Mouse (Mus musculus) thymus, postnatal 14 days (tissue): ENCODE data around the gene Sag.

Source experiments
- DNase-seq: peaks from one replicate; pipeline ENCODE4 v3.0.0; 2021

Gene Sag

DNA sequence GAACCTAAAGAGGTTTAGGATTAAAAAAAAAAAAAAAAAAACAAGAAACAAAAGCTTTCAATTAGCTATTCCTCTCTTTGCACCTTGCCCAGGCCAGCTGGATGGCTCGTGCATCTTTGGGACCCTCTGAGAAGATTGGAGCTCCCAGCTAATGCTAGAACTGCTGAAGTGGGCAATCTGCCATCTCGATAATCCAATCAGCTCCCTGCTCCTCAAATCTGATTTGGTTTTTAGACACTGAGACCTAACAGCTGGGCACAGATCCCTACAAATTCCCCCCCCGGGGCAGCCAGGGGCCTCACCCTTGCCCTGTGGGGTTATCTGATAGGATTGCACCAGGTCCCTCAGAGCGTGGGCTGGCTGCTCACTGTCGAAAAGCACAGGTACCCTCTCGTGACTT is at the start of gene Sag:
Gene Sag (plus strand): TSS at position 105 of the 400 bp plus-strand sequence.
- no peak for DNase-seq

GRCm38 (mm10) chr1:87755641-87756470 is 47.6 kb upstream of the Sag start, which contains the start of gene Atg16l1:
Atg16l1 (plus strand) TSS chr1:87755870.
- DNase-seq = peak; percentile 95

- DNase-seq = no peak
Measured at GRCm38 (mm10) chr1:87763821-87764220, 39.7 kb upstream of the Sag start.

GRCm38 (mm10) chr1:87765741-87766140 is 37.7 kb upstream of the Sag start:
- no peak for DNase-seq

GRCm38 (mm10) chr1:87766233-87766632 is 37.2 kb upstream of the Sag start:
- peak; percentile 61 for DNase-seq

DNA sequence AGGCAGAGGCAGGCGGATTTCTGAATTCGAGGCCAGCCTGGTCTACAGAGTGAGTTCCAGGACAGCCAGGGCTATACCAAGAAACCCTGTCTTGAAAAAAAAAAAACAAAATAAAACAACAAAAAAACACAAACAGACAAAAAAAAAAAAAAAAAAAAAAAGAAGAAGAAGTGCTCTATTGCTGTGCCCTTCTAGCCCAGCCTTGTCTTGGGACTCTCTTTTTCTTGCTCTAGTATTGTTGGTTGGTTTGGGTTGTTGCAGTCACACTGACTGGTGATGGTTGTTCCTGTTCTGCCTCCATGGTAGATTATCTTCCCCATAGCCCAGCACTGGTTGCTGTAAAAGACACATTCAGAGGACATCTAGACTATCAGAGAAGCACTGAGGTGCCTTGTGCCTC is 34.2 kb upstream of the Sag start:
- no peak for DNase-seq

DNA sequence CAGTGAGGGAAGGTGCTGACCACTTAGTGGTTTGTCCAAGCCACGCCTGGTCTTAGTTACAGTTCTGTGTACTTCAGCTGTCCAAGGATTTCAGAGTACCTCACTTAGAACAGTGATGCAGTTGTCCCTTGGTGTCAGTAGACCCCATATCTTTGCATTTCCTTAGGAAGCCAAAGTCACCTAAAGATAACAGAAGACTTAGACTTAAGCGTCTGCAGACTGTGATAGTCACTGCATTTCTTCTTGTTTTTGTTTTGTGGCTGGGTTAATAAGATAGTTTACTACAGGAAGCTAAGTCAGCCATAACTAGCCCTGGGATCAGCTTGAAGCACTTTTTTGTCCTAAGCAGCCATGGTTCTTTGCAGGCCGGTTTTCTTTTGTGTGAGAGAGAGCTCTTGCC is 33.0 kb upstream of the Sag start:
- no peak for DNase-seq

GRCm38 (mm10) chr1:87771724-87772123 is 31.8 kb upstream of the Sag start:
- no peak for DNase-seq

- DNase-seq = no peak
Measured at GRCm38 (mm10) chr1:87773336-87773735, 30.1 kb upstream of the Sag start.

DNA sequence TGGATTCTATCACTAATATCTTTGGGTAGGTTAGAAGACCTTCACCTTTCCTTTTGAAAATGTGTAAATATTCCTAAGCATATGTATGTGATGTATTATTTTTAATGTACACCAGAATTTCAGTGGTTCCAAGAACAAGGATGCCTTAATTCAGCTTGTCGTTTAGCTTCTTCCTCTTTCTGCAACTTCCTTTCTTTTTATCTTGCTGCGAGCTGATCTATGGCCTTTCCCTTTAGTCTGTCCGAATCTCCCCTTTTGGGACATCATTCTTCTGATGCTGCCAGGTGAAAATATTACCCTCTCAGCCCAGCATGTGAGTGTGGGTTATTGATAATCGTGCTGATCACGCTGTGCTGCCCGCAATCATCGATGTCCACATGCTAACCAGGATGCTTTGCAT is 28.6 kb upstream of the Sag start:
- DNase-seq = no peak

DNA sequence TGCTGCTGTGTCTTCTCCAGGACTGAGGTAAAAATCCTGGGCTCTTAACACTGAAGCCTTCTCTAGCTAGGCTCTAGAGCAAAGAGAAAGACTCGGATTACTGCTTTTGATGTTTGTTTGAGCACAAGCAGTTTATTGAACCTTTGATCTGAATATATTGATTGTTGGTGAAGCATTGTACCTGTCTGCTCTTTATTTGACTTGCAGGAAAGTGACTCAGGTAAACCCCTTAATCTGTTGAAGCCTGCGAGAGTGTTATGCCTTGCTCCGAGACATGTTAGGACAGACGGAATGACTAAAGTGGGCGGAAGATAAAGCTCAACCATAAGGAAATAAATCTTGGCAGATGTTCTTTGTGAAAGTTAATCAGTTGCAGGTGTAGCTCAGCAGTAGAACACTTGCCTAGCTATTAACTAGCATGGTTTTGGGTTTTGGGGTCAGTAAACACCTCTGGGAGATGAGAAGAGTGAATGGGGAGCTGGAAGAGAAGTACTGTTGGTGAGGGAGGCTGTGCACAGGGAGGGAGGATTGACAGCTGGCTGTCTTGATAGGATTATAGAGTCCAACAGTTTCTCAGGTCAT is 24.2 kb upstream of the Sag start:
- no peak for DNase-seq

GRCm38 (mm10) chr1:87785703-87786102 is 17.8 kb upstream of the Sag start:
- DNase-seq = no peak

DNA sequence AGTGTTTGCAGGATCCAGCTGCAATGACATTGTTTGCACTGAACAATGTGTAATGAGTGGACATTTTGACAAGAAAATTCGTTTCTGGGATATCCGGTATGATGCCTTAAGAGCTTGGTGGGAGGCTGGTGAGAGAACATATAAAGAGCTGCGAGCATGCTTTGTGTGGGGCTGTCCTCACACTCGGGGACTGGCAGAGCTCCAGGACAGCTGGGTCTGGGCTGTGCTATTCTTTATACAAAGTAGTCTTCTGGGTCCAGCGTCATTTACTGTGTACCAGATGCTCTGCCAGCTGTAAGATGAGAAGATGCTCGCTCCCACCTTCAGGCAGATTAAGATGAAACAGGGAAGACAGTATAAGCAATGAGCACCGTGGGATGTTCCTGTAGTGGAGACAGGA is 17.2 kb upstream of the Sag start:
- DNase-seq = no peak

GRCm38 (mm10) chr1:87789665-87790064 is 13.8 kb upstream of the Sag start:
- DNase-seq = no peak

- no peak for DNase-seq
Measured at GRCm38 (mm10) chr1:87792438-87793137, 10.9 kb upstream of the Sag start.

DNA sequence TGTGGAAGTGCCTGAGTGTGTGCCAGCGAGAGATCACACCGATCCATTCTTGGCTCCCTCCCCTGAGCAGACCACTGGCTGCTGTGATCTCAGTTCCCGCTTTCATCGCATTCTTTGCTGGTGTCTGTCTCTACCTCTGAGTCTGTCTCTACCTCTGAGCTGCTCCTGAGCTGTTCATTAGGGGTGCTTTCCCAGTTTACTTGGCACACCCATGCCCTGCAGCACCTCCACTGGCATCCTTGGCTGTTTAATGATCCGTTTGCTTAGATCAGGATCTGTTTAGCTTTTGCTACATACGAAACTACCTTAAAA is 10.4 kb upstream of the Sag start:
- no peak for DNase-seq

DNA sequence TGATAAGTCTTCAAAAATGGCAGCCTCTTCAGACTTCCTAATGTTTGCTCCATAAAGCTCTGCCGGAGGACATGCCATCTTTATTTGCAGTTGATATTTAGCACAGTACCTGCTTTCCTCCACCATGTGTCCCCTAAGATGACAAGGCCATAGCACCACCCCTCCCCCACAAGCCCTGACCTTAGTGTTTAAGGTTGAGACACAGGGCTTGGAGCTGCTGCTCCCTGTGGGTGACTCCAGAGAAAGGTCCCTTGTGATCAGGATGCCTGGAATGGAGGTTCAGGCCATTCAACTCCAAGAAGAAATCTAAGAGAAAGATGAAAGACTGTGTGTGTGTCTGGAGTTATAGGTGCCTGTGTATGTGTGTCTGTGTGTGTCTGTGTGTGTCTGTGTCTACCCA is 5.8 kb upstream of the Sag start:
- DNase-seq = no peak

GRCm38 (mm10) chr1:87798306-87798705 is 5.2 kb upstream of the Sag start:
- no peak for DNase-seq

DNA sequence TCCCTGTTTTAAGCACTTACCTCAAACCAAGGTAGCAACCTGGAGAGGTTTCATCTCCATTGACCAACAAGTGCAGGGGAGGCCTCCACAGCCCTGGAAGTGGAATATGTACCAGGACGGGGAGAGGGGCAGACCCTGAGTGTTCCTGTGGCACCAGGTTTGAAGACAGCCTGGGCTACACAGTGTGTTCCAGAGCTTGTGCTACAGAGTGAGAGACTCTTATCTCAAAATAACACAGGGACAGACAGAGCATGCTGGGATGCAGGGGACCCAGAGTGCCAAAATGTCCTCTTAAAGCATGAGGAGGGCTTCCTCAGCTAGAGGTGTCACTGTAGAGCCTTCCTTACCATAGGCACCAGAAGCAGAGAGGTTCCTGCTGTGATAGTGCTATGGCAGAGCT is 4.3 kb downstream of the Sag start:
- no peak for DNase-seq

- DNase-seq = no peak
Measured at GRCm38 (mm10) chr1:87811391-87811790, 7.9 kb downstream of the Sag start.

- no peak for DNase-seq
Measured at GRCm38 (mm10) chr1:87812061-87812460, 8.6 kb downstream of the Sag start.

- no peak for DNase-seq
Measured at GRCm38 (mm10) chr1:87813155-87813554, 9.7 kb downstream of the Sag start.

DNA sequence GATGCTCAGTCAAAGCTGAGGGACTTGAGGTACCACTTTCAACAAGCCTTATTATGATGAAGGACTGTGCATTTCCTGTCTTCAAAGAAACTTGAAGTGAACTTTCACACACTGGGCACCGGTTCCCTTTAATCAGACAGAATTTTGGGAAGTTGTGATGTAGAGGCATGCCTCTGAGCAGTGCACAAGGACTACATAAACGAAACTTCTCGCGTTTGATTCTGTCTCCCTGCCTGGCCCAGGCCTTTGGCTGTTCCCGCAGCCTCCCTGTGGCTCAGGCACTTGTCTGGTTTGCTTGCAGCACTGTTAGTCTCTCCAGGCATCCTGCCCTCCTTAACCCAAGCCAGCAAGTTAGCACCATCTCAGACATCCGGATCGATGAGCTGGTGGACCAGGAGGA is 10.2 kb downstream of the Sag start:
- DNase-seq = no peak

- no peak for DNase-seq
Measured at GRCm38 (mm10) chr1:87824420-87824995, 21.0 kb downstream of the Sag start.
